Mouse (Mus musculus) embryonic facial prominence, embryonic 10.5 days (tissue): Measurements from ENCODE around the gene Ntm. TPM values are rescaled to one million over a fixed set of nuclear protein-coding genes. Genes with fewer than 3 reads are reported as not detected.

Experiments used
- DNase-seq: peaks from one replicate; pipeline ENCODE4 v3.0.0-alpha.2; 2017; ENCODE audit warnings: low spot score
- H3K27ac ChIP-seq: fragments of 300-500 bp; sonication (generic); replicated peaks from 2 replicates; pipeline ENCODE4 v1.5.1; 2016; ENCODE audit warnings: mild to moderate bottlenecking
- H3K27me3 ChIP-seq: fragments of 300-500 bp; sonication (generic); replicated peaks from 2 replicates; pipeline ENCODE4 v1.6.1; 2016; ENCODE audit warnings: low read depth, mild to moderate bottlenecking; ENCODE audit not compliant: poor library complexity, severe bottlenecking
- H3K36me3 ChIP-seq: fragments of 300-500 bp; sonication (generic); replicated peaks from 2 replicates; pipeline ENCODE4 v1.6.1; 2016; ENCODE audit warnings: mild to moderate bottlenecking, moderate library complexity
- H3K4me1 ChIP-seq: fragments of 300-500 bp; sonication (generic); 2 replicates; pipeline ENCODE4 v1.6.1; 2016
- H3K4me3 ChIP-seq: fragments of 300-500 bp; sonication (generic); 2 replicates; pipeline ENCODE4 v1.5.1; 2016; ENCODE audit warnings: mild to moderate bottlenecking, moderate library complexity
- H3K9me3 ChIP-seq: fragments of 300-500 bp; sonication (generic); 2 replicates; pipeline ENCODE4 v1.6.1; 2016; ENCODE audit warnings: mild to moderate bottlenecking
- WGBS: fragments of 180-500 bp; shearing (Covaris S2); methylation state at CpG from one replicate; pipeline ENCODE4 v1.1.7; 2016; 5-methylcytosine and 5-hydroxymethylcytosine counted together
- polyA plus RNA-seq: library from polyadenylated mRNA; unstranded; fragments of >200 nt; fragmentation: Nextera tagmentation; extraction: Ambion mirVana; gene quantifications from 2 replicates; pipeline ENCODE4 v1.2.1, GENCODE M21; 2016

The Ntm gene
- polyA plus RNA-seq, 1 experiment from 2014 or later: 8.1 TPM

GRCm38 (mm10) chr9:29657761-29658465 is 305.0 kb downstream of the Ntm start:
- no peak for DNase-seq
- Histone ChIP-seq H3K9me3 (no peaks in the 10 kb centered on the region), H3K27ac (no peak overlapping the region), H3K4me1 (peaks cover 17% of the 10 kb centered on the region; the same call in 1 of the 2 replicates), H3K36me3 (no peaks in the 10 kb centered on the region), H3K27me3 (peaks cover 5% of the 10 kb centered on the region), H3K4me3 (no peak overlapping the region)
- WGBS: 70% methylated on average over 7 of the region's 7 CpGs

- Histone ChIP-seq H3K4me3 (no peak overlapping the region), H3K36me3 (no peaks in the 10 kb centered on the region), H3K9me3 (no peaks in the 10 kb centered on the region), H3K27me3 (peaks cover 7% of the 10 kb centered on the region), H3K4me1 (peaks cover 20% of the 10 kb centered on the region; the same call in 1 of the 2 replicates), H3K27ac (no peak overlapping the region)
- 15% methylated on average over 6 of the region's 6 CpGs for WGBS
- DNase-seq: peak; percentile 65
These were observed 308.1 kb downstream of the Ntm start for GRCm38 (mm10) chr9:29654885-29655284.

GRCm38 (mm10) chr9:29653678-29654235 is 309.2 kb downstream of the Ntm start:
- H3K9me3 ChIP-seq: no peaks in the 10 kb centered on the region
- WGBS: 74% methylated on average over 14 of the region's 14 CpGs
- H3K4me3 ChIP-seq: no peak overlapping the region
- no peak overlapping the region for H3K27ac ChIP-seq
- DNase-seq: no peak
- H3K27me3 ChIP-seq: peaks cover 14% of the 10 kb centered on the region
- H3K36me3 ChIP-seq: no peaks in the 10 kb centered on the region
- peaks cover 20% of the 10 kb centered on the region; the same call in 1 of the 2 replicates for H3K4me1 ChIP-seq

GRCm38 (mm10) chr9:29652854-29653253 is 310.1 kb downstream of the Ntm start:
- DNase-seq: no peak
- WGBS: 90% methylated on average over 7 of the region's 7 CpGs
- H3K9me3 ChIP-seq: no peaks in the 10 kb centered on the region
- no peak overlapping the region for H3K27ac ChIP-seq
- H3K4me3 ChIP-seq: no peak overlapping the region
- no peaks in the 10 kb centered on the region for H3K36me3 ChIP-seq
- H3K27me3 ChIP-seq: peaks cover 14% of the 10 kb centered on the region; the same call in 1 of the 2 replicates
- H3K4me1 ChIP-seq: peaks cover 18% of the 10 kb centered on the region

GRCm38 (mm10) chr9:29651856-29652255 is 311.1 kb downstream of the Ntm start:
- Histone ChIP-seq H3K36me3 (no peaks in the 10 kb centered on the region), H3K4me1 (peaks cover 27% of the 10 kb centered on the region), H3K27me3 (peaks cover 14% of the 10 kb centered on the region; the same call in 1 of the 2 replicates), H3K27ac (no peak overlapping the region), H3K9me3 (0 out of 2 replicates have a peak, but pooled peaks cover 3% of the 10 kb centered on the region), H3K4me3 (no peak overlapping the region)
- 69% methylated on average over 5 of the region's 5 CpGs for WGBS
- no peak for DNase-seq

GRCm38 (mm10) chr9:29651226-29651625 is 311.7 kb downstream of the Ntm start:
- DNase-seq: no peak
- Histone ChIP-seq H3K27ac (no peak overlapping the region), H3K9me3 (0 out of 2 replicates have a peak, but pooled peaks cover 3% of the 10 kb centered on the region), H3K36me3 (no peaks in the 10 kb centered on the region), H3K27me3 (peaks cover 14% of the 10 kb centered on the region; the same call in 1 of the 2 replicates), H3K4me3 (no peak overlapping the region), H3K4me1 (peaks cover 27% of the 10 kb centered on the region)
- WGBS: 64% methylated on average over 4 of the region's 4 CpGs

- no peaks in the 10 kb centered on the region for H3K36me3 ChIP-seq
- peaks cover 14% of the 10 kb centered on the region; the same call in 1 of the 2 replicates for H3K27me3 ChIP-seq
- 29% methylated on average over 4 of the region's 4 CpGs for WGBS
- DNase-seq: peak; percentile 70
- H3K4me1 ChIP-seq: peaks cover 29% of the 10 kb centered on the region
- H3K27ac ChIP-seq: no peak overlapping the region
- H3K4me3 ChIP-seq: no peak overlapping the region
- H3K9me3 ChIP-seq: 0 out of 2 replicates have a peak, but pooled peaks cover 3% of the 10 kb centered on the region
These were observed 312.3 kb downstream of the Ntm start for GRCm38 (mm10) chr9:29650679-29651078.

GRCm38 (mm10) chr9:29650266-29650665 is 312.7 kb downstream of the Ntm start:
- H3K9me3 ChIP-seq: 0 out of 2 replicates have a peak, but pooled peaks cover 3% of the 10 kb centered on the region
- no peak overlapping the region for H3K27ac ChIP-seq
- H3K36me3 ChIP-seq: no peaks in the 10 kb centered on the region
- peaks cover 31% of the 10 kb centered on the region for H3K4me1 ChIP-seq
- DNase-seq: no peak
- WGBS: 81% methylated on average over 5 of the region's 5 CpGs
- H3K4me3 ChIP-seq: no peak overlapping the region
- peaks cover 14% of the 10 kb centered on the region for H3K27me3 ChIP-seq

- Histone ChIP-seq H3K9me3 (0 out of 2 replicates have a peak, but pooled peaks cover 3% of the 10 kb centered on the region), H3K4me3 (no peak overlapping the region), H3K27ac (no peak overlapping the region; the same call in 1 of the 2 replicates), H3K36me3 (no peaks in the 10 kb centered on the region), H3K4me1 (peaks cover 24% of the 10 kb centered on the region), H3K27me3 (peaks cover 18% of the 10 kb centered on the region)
- 94% methylated on average over 5 of the region's 5 CpGs for WGBS
- no peak for DNase-seq
These were observed 314.7 kb downstream of the Ntm start for GRCm38 (mm10) chr9:29648256-29648655.

- H3K4me3 ChIP-seq: no peak overlapping the region
- DNase-seq: no peak
- H3K27me3 ChIP-seq: peaks cover 18% of the 10 kb centered on the region
- peaks cover 23% of the 10 kb centered on the region for H3K4me1 ChIP-seq
- H3K36me3 ChIP-seq: no peaks in the 10 kb centered on the region
- H3K27ac ChIP-seq: peak overlapping the region; percentile 51; the same call in 1 of the 2 replicates
- H3K9me3 ChIP-seq: 0 out of 2 replicates have a peak, but pooled peaks cover 3% of the 10 kb centered on the region
- 63% methylated on average over 8 of the region's 8 CpGs for WGBS
These were observed 315.2 kb downstream of the Ntm start for GRCm38 (mm10) chr9:29647764-29648163.

- 0 out of 2 replicates have a peak, but pooled peaks cover 3% of the 10 kb centered on the region for H3K9me3 ChIP-seq
- no peak for DNase-seq
- no peak overlapping the region for H3K27ac ChIP-seq
- peaks cover 33% of the 10 kb centered on the region for H3K4me1 ChIP-seq
- no peak overlapping the region for H3K4me3 ChIP-seq
- H3K27me3 ChIP-seq: peaks cover 11% of the 10 kb centered on the region
- WGBS: 45% methylated on average over 8 of the region's 8 CpGs
- no peaks in the 10 kb centered on the region for H3K36me3 ChIP-seq
These were observed 317.0 kb downstream of the Ntm start for GRCm38 (mm10) chr9:29645796-29646400.

GRCm38 (mm10) chr9:29642997-29643657 is 319.8 kb downstream of the Ntm start:
- Histone ChIP-seq H3K4me1 (peaks cover 29% of the 10 kb centered on the region), H3K9me3 (0 out of 2 replicates have a peak, but pooled peaks cover 3% of the 10 kb centered on the region), H3K27me3 (peaks cover 4% of the 10 kb centered on the region), H3K27ac (no peak overlapping the region), H3K36me3 (no peaks in the 10 kb centered on the region), H3K4me3 (no peak overlapping the region)
- DNase-seq: peak; percentile 82
- WGBS: 25% methylated on average over 11 of the region's 11 CpGs
